Mouse (Mus musculus) bone marrow, adult 2 months (tissue): ENCODE data around the gene Endou.

Experiments
- CTCF ChIP-seq: fragments of 200-500 bp; IDR thresholded peaks from 2 replicates; pipeline ENCODE4 v1.5.1; 2011; ENCODE audit warnings: low read length, control low read depth; ENCODE audit not compliant: control insufficient read depth, insufficient read depth
- POLR2A ChIP-seq: fragments of 200-500 bp; IDR thresholded peaks from 2 replicates; pipeline ENCODE4 v1.6.1; 2011; ENCODE audit warnings: low read depth, mild to moderate bottlenecking, control low read depth, low read length, borderline replicate concordance; ENCODE audit not compliant: control insufficient read depth

GRCm38 (mm10) chr15:97672211-97672765 lies 58.9 kb downstream of the Endou start:
- TF ChIP-seq CTCF: no peak
- no peak for TF ChIP-seq POLR2A
